Mouse (Mus musculus) thymus, postnatal 4 days (tissue): Measurements from ENCODE around the gene Rraga.

Experiments
- DNase-seq: peaks from one replicate; pipeline ENCODE4 v3.0.0; 2021

The Rraga gene

DNA sequence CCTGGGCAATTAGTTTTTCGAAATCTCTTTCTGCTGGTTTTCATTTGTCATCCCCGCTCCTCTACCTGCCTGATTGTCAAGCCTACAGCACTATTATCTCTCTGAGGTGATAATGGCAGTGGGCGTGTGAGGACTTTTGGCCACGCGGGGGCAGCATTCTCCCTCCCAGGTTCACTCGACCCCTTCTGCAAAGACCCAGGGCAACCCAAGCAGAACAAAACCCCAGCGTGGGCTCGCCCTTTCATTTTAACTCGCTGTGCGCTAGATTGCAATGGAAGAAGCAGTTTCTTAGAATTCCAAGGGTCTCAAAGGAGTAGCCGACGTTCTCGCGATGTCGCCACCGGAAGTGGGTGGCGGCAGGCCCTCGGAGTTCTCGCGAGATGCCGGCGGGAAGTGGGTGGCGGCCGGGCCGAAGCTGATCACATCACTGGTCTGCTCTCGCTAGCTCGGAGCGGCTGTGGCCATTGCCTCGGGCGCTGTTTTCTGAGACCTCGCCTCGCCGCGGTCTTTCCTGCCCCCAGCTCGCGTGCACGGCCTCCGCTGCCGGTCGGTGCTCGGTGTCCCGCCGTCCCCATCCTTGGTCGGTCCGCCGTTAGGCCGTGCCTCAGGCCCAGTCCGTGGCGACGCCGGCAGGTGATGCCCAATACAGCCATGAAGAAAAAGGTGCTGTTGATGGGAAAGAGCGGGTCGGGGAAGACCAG, at the start of gene Rraga:
Rraga (plus strand) TSS at position 386 of the 701 bp plus-strand sequence.
- peak; percentile 97 for DNase-seq

DNA sequence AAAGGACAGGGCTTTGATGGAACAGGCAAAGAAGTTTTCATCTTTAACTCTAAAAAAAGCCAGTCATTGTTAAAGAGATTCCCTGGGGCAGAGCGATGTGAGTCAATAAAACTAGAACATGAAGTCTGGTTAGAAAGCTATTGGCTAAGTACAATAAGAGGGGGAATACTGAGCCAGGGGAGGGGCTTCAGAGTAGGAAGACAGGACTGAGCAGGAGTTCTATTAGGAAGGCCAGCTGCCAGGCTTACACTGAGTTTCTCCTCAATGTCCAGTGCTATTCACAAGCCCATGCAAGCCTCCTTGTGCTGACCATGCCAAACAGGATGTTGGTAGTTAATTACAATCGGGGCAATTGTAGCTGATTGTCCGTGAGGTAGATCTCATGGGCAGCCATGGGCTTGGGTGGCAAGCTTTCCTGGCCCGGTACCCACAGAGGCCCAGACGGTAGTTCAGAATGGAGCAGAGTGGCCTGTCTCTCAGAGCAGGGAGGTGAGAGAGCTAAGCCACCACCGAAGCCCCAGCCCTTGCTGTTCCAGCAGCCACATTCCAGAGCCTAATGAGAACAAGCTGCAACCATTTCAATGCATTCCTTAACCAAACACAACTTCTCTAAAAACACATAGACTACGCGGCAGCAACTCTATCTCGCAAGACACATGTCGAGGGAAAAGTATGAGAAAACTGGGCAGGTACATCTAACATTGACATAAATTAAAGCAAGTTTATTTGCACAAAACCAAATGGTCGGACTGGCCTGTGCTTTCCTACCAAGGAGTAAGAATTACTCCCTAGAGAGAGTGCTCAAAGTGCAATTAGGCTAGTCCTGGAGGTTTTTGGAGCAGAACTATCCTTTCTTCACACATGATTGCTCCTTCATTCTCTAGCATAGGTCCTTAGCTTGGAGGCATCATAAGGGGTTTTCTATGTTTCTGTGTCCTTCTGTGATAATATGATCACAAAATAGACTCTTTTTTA, 48.0 kb upstream of the Rraga start:
- no peak for DNase-seq

DNA sequence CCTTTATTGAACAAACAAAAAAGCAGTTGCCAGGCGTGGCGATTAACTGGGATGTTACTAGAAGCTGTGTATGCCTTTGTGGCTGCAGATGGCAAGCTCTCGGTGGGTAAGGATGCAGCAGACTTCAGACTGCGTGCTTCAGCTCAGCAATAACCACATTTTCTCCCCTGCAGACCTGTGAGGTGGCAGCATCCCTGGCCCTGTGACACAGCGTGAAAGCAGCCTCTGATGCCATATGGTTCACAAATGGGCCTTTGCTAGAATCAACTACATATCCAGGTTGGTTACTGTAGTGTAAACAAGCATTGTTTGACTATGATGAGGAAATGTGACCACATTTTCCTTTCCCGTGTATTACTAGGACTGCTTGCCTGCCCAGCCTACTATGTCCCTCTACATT, 46.3 kb upstream of the Rraga start:
- no peak for DNase-seq

DNA sequence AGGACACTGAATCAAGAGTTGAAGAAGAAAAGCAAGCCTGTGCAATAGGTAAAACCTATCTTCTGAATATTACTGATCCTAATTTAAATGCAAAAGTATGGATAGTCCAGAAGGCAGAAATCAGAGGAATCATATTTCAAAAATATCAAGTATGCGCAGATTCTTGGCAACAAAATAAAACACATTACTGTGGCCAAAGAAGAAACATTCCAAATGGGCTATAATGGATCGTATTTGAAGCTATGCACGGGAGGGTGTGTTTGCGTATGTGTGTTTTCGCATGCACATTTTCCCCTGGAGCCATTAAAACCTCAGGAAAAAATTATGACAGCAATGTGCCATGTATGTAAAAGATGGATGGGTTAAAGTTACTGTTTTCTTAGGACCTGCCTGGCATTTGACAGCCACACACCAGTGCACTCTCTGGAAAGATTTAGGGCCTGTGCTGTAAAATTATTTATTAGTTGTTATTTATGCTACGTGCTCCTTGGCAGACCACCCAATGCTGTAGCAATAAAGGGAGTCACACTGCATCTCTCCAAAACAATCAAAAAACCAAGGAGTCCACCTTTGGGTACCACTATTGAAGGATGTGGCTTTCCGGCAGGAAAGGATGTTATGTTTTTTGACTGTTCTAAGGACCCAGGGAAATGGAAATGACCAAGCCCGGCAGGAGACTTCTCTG, 41.9 kb upstream of the Rraga start:
- no peak for DNase-seq

DNA sequence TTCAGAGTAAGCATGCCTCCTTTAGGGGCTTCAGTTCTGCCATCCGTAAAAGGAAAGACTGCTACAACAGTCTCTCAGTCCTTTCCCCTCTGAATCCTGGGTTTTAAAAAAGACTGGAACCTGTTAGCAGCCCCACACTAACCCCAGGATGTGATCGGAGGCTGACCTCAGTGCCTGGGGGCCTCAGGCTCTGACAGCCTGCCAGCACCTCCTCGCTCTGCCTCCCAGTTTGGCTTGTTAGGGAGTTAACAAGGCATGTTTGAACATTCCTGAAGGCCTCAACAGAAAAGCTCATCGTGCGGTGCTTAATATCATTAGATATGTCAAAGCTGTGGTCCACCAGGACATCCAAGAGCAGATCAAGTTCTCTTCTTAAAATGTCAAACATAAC, 41.4 kb upstream of the Rraga start:
- DNase-seq, result no peak

DNA sequence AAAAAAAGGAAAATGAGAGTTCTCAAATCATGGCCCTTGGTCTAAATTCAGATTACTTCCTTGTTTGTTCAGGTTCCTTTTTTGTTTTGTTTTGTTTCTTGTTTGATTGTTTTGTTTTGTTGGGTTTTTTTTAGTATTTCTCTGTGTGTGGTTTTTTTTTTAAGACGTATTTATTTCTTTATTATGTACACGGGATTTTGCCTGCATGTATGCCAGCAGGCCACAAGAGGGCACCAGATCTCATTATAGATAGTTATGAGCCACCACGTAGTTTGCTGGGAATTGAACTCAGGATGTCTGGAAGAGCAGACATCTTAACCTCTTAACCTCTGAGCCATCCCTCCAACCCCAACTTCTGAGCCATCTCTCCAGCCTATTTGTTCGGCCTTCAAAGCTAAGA, 37.5 kb upstream of the Rraga start:
- DNase-seq, result peak; percentile 68

DNA sequence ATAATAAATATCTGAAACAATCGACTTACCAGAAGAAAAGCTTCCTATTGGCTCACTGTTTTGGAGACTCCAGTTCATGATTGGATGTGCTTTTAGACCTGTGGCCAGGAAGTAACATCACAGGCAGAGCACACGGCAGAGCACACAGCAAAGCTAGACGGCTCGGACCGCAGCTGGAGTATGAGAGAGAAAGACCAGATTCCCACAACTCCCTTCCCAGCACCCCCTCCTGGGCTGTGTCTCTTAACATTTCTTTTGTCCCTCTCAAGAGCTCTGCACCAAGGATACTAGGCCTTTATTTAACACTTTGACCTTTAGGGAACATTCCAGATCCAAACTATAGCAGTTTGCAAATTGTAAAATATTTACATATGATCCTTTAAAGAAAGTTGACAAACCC, 36.5 kb upstream of the Rraga start:
- DNase-seq, result no peak

DNA sequence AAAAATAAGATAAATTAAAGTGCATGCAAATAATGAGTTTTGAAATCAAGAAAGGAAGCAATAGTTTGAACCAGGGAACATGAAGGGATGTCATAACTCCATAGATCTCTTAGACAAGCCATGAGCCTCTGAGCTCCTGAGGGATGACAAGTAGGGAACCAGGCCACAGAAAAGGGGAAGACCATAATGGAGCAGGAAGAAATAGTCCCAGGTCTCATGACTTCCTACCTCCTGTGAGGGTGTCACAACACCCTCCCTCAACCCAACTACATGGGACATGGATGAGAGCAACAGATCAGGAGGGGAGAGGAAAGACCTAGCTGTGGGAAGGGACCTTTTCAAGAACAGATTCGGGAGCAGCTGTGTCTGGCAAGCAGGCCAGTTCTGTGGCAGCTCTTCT, 33.9 kb upstream of the Rraga start:
- DNase-seq, result no peak

DNA sequence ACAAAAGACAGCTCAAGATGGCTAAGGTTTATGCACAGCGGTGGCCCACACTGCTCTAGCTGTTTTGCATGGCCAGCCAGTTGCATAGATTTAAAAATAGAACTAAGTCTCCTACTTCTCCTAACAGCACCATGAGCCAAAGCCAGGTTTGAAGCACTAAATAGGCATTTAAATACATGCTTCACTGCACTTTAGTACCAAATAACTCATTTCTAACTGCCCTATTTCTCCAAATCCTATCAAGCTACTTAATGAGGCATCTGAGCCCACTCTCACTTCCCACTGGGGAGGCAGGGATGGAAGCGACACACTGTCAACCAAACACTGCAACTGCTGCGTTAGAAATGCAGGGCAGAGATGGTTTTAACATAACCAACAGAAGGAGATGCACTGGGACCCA, 31.5 kb upstream of the Rraga start:
- no peak for DNase-seq

DNA sequence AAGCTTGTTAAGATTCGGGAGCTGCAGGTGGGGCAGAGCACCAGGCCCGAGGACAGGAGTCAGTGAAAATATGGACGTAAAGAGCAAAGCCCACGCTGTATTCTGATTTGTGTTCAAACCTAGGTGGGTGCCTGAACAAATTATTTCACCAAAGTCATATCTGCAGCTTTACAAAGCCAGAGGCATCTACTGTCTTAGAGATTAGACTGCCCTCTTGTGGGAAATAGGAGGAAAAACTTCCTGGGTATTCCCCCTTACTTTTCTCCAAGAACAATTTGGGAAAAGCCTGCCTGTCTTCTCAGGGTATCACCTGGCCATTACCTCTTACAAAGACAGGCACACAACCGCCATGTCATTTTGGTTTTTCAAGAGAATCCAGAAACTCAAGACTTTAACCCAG, 29.9 kb upstream of the Rraga start:
- no peak for DNase-seq

DNA sequence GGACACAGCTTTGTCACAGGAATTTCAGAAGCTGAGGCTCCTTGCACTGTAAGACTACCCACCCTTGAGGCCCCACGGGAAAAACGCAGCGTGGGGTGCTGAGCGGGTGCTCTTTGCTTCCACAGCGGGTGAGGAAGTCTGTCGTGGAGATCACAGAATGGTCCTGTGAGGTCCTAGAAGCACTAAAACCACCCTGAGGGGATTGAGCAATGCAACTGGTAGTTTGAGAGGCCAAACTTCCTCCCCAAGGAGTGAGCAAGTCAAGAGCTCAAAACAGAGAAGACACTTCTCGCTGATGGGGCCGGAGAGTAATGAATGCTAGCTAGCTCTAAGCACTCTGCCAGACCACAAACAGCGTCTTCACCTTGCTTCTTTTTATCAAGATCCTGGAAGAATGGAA, 27.1 kb upstream of the Rraga start:
- DNase-seq, result no peak

DNA sequence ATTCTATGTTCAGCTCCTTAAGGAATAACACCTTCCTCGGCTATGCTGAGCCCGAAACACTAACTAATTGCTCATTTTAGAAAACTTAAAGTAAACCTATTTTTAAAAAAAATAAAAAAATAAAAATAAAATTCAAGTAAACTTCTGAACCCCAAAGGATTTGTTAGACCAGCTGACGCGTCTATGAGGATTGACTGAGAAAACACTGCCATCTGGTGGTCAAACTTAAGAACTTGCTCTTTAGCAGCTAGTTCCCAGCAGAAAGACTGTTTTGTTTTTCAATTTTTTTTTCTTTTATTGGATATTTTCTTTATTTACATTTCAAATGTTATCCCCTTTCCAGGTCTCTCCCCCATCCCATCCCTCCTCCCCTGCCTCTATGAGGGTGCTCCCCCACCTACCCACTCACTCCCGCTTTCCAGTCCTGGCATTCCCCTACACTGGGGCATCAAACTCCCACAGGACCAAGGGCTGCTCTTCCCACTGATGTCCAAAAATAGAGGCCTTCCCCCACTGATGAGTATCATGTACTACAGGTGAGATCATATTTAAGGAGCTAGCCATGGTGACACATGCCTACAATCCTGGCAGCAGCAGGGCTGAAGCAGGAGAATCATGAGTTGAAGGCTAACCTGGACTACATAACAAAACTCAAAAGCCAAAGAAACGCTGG, 20.3 kb upstream of the Rraga start:
- DNase-seq, result no peak

DNA sequence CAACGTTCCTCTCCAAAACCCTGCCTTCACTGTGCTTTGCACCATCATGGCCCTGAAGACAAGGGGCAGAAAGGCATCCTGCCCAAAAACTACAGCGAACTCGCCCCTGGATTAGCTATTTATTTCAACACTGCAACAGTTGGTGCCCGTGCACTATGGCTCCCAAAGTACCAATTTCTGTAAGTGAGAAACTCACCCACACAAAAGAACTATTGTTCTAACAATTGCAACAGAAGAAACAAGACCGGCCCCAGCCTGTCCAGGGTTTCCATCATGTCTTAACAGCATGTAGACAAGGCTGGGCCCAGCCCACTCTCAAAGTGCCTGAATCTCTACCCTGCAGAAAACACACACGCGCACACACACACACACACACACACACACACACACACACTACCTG, 18.1 kb upstream of the Rraga start:
- DNase-seq, result no peak

DNA sequence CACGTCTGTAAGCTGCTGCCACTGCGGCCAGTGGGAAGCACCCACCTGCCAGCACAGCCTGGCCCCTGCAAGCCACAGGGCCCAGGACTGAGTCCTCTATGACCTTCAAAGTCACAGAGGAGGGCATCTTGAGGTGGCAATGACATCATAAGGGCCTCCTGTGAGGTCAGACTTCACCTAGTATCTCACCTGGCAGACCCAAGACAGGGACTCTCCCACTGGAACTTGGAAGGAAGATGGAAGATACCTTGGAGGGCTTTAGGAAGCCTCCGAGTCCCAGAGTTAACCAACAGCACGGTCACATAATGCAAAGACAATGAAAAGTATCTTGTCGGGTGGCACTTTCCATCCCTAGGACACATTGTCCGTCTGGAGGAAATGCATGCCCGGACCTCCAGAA, 17.2 kb upstream of the Rraga start, which contains the start of gene Saxo1:
Saxo1 (minus strand) TSS at position 101 of the 400 bp plus-strand sequence.
- DNase-seq, result no peak

DNA sequence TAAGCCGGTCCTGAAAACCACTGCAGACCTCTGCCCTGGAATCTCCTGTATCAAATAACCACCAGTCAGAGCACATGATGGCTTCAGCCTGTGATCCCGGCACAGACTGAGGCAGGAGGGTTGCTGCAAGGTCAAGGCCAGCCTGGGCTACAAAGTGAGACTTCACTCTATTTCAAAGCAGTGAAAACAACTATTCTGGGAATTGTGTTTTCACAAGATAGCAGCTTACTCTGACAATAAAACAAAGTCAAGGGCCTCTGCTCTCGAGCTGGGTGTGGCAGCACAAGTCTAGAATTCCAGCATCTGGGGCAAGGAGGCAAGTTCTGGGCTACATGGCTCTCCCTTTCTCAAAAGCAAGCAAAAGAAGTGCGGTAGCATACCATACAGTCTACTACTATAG, 16.5 kb upstream of the Rraga start:
- DNase-seq, result no peak

DNA sequence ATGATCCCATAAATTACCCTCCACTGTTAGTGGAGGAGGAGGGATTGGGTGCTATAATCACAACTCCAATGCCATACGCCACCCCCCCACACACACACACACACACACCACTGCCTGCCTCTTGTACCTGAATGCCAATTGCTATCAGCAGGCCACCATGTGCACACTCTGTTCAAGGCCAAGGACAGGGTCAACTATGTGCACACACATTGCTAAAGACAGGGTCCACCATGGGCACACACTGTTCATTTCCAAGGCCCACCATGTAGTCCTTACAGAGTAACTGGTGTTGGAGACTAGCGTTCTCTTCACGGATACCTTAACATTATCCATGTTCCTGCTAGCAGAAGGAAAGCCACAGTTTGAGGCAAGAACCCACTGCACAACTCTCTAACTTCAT, 14.4 kb upstream of the Rraga start:
- DNase-seq, result no peak

DNA sequence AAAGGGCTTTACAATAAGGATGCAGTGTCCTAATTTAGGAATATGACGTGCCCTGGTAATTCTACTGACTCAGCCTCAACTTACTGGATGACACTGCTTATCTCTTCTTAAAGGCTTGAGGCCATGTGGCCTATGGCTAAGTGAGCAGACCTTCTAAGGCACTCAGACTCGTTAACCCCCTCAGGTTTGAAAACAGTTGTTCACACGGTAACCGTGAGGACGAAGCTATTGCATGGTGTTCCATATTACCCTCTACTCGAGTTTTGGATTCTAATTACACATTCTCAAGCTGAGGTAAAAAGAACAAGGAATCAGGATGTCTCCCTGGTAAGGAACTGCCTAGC, 557 bp upstream of the Rraga start:
- DNase-seq, result no peak

DNA sequence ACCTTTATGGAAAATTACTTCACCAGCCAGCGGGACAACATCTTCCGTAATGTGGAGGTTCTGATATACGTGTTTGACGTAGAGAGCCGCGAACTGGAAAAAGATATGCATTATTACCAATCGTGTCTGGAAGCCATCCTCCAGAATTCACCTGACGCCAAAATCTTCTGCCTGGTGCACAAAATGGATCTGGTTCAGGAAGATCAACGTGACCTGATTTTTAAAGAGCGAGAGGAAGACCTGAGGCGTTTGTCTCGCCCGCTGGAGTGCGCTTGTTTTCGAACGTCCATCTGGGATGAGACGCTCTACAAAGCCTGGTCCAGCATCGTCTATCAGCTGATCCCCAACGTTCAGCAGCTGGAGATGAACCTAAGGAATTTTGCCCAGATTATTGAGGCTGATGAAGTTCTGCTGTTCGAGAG, 663 bp downstream of the Rraga start:
- DNase-seq, result peak; percentile 17

DNA sequence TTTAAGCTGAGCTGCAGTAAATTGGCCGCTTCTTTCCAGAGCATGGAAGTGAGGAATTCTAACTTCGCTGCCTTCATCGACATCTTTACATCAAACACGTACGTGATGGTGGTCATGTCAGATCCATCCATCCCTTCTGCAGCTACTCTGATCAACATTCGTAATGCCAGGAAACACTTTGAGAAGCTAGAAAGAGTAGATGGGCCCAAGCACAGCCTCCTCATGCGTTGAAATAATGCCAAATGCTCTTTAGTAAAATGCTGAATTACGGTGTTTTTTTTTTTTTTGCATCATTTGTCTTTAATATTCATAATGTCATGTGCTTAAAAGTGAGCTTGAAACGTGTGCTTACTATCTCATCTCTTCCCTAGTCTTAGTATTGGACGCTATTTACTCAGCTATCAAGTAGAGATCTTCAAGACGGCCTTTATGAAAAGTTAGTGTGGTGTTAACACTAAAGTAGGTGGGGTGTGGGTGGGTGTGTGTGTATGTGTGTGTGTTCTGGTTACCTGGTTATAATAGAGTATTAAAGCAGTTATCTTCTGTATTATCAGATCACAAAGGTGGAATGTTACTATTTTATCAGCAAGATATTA, 1.3 kb downstream of the Rraga start:
- no peak for DNase-seq

DNA sequence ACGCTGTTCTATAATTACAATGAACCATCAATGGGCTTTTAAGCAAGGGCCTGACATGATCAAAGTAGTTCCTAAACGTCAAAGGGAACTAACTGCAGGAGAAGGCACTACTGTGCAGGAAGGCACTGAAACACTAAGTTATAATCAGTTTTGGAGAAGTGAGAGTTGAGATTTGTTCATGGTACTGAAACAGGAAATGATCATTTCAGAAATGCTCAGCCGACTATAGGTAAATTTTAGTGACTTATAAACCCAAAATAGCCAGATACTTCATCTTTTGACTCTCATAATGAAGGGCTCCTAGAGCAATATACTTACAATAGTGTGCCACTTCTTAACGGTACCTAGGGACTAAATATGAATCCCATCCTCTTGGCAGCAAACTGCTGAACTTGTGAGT, 4.6 kb downstream of the Rraga start:
- DNase-seq, result no peak

DNA sequence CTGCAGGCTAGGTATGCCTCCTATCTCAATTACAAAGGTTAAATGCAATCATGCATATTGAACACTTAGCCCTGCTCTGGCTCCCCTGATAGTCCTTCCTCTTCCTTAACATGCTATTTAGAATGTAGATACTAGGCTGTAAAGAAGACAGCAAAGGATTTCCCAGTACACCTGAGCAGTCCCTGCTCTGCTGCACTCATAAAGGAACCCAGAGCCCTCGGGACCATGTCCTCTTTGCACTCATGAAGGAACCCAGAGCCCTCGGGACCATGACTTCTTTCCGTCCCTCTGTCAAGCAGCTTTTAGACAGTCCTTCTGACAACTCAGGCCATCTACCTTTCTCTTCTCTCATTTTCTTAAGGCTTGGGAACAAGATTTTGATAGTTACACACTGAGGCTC, 5.1 kb downstream of the Rraga start:
- no peak for DNase-seq

DNA sequence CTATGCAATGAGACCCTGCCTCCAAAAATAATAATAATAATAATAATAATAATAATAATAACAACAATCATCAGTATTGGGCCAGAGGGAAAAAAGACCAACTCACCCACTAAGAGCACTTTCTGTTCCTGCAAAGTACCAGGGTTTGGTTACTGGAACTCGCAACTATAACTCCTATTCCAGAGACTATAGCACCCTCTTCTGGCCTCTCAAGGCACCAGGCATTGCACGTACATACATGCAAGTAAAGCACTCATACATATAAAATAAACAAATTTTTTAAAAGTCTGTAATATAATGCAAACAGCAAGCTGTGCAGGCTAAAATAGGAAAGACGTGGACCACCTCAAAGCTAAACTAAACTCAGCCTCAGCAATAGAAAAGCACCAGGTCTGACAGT, 12.8 kb downstream of the Rraga start:
- peak; percentile 36 for DNase-seq

DNA sequence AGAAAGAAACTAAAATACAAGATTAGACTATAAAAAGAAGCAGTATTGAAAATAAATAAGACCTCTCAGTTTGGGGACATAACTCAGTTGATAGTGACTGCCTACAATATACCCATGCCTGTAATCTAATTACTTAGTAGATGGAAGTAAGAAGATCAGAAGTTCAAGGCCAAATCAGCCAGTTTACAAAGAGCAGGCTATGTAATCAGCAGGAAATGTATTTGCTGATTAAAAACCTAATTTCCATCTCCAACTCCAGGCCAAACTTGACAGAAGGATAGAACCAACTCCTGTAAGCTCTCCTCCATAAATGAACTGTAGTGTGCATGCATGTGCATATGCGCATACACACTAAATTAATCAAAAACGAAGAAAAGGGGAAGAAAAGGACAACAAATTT, 15.8 kb downstream of the Rraga start:
- DNase-seq, result no peak
